Mouse (Mus musculus) erythroblast, embryonic 14.5 days (primary cell): ENCODE data around the gene Cfap100. TPM values are rescaled to one million over a fixed set of nuclear protein-coding genes. Genes with fewer than 3 reads are reported as not detected.

Source experiments
- H3K27me3 ChIP-seq: 2 replicates; pipeline ENCODE4 v1.6.1; 2012; ENCODE audit warnings: inconsistent platforms; ENCODE audit not compliant: control insufficient read depth
- H3K36me3 ChIP-seq: 2 replicates; pipeline ENCODE4 v1.6.1; 2012; ENCODE audit warnings: mild to moderate bottlenecking, inconsistent platforms; ENCODE audit not compliant: control insufficient read depth
- H3K4me1 ChIP-seq: 2 replicates; pipeline ENCODE4 v1.6.1; 2012; ENCODE audit warnings: inconsistent platforms; ENCODE audit not compliant: control insufficient read depth
- H3K4me3 ChIP-seq: replicated peaks from 2 replicates; pipeline ENCODE3; 2012; ENCODE audit warnings: moderate library complexity, mild to moderate bottlenecking, inconsistent platforms
- H3K9me3 ChIP-seq: 2 replicates; pipeline ENCODE4 v1.6.1; 2012; ENCODE audit warnings: low read length, inconsistent platforms, mixed read lengths; ENCODE audit not compliant: control insufficient read depth
- GATA1 ChIP-seq: IDR thresholded peaks from 2 replicates; pipeline ENCODE4 v1.6.1; 2012; ENCODE audit warnings: low read length, inconsistent platforms, mixed read lengths
- TAL1 ChIP-seq: IDR thresholded peaks from 3 replicates; pipeline ENCODE4 v1.6.1; 2012; ENCODE audit warnings: low read length, inconsistent platforms, mixed read lengths
- polyA plus RNA-seq: library from polyadenylated mRNA; stranded (reverse); fragments of >175 nt; gene quantifications from 2 replicates; pipeline ENCODE4 v1.2.3, GENCODE M21; 2012

The Cfap100 gene
- polyA plus RNA-seq, result not detected in 2 replicates

GRCm38 (mm10) chr6:90428380-90428974, at the start of gene Cfap100:
Gene Cfap100, minus strand, starts transcription at chr6:90428797.
- TF ChIP-seq GATA1 (no peak), TAL1 (no peak)
- H3K27me3 ChIP-seq, result peaks cover 21% of the 10 kb centered on the region
- H3K4me3 ChIP-seq, result peak within 1 kb of the TSS; percentile 28

GRCm38 (mm10) chr6:90476941-90477518, 48.4 kb upstream of the Cfap100 start:
- Histone ChIP-seq H3K27me3 (no peaks in the 10 kb centered on the region), H3K4me3 (no peak overlapping the region), H3K4me1 (no peaks in the 10 kb centered on the region), H3K9me3 (no peaks in the 10 kb centered on the region), H3K36me3 (peaks cover 4% of the 10 kb centered on the region; the same call in 1 of the 2 replicates)
- TF ChIP-seq GATA1 (no peak), TAL1 (no peak)

More at GRCm38 (mm10) chr6:90428380-90428974, at the start of gene Cfap100:
- H3K9me3 ChIP-seq, result no peaks in the 10 kb centered on the region
- H3K4me1 ChIP-seq, result no peaks in the 10 kb centered on the region
- no peaks in the 10 kb centered on the region for H3K36me3 ChIP-seq

DNA sequence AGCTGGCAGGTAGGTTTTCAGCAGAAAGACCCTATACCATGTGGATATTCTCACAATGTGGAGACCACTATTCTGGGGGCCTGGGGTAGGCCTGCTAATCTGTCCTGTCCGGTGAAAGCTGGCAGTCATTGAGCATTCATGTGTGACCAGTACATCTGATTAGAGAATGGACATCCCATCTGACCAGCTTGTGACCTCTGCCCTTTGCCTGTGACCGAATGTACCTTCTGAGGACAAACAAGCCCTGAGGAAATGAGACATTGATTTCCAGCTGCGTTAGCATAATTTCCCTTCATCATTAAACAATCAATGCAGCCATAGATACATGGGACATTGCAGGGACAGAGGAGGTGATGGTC, 47.2 kb upstream of the Cfap100 start:
- Histone ChIP-seq H3K4me3 (no peak overlapping the region), H3K4me1 (no peaks in the 10 kb centered on the region), H3K9me3 (no peaks in the 10 kb centered on the region), H3K36me3 (peaks cover 5% of the 10 kb centered on the region; the same call in 1 of the 2 replicates), H3K27me3 (no peaks in the 10 kb centered on the region)
- TF ChIP-seq TAL1 (no peak), GATA1 (no peak)

DNA sequence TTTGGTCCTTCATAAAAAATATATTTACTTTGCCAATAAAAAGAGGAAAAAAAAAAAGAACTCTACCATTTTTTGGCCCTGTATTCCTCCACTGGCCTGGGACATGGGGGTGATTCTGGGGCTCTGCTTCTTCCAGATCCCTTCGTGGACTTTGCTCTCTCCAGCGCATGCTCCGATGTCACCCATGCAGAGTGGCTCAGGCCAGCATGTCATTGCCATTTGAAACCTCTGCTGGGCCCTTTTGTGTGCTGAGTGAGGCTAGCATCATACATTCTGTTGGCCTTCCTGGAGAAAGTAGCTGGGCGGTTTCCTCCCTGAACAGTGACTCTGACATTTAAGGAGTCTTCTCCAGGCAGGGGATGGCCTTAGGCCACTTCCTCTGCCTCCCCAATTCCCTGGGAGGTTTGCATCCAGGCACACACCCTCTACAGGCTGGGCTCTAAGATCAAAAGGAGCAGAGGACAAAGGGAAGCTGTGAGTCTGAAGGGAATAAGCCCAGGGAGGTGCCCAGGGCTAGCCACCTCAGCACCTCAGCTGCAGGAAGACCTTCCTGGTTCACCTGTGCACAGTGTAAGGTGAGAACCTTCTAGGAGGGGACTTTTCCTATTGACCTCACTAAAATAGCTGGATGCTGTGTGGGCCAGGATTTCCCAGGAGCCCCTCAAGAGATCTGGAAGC, 46.7 kb upstream of the Cfap100 start:
- H3K4me1 ChIP-seq, result no peaks in the 10 kb centered on the region
- no peak overlapping the region for H3K4me3 ChIP-seq
- H3K36me3 ChIP-seq, result peaks cover 5% of the 10 kb centered on the region; the same call in 1 of the 2 replicates
- no peaks in the 10 kb centered on the region for H3K9me3 ChIP-seq
- TF ChIP-seq GATA1 (no peak), TAL1 (no peak)
- no peaks in the 10 kb centered on the region for H3K27me3 ChIP-seq

- Histone ChIP-seq H3K4me1 (no peaks in the 10 kb centered on the region), H3K4me3 (no peak overlapping the region), H3K27me3 (no peaks in the 10 kb centered on the region), H3K9me3 (no peaks in the 10 kb centered on the region), H3K36me3 (peaks cover 5% of the 10 kb centered on the region; the same call in 1 of the 2 replicates)
- TF ChIP-seq GATA1 (no peak), TAL1 (no peak)
Observed at GRCm38 (mm10) chr6:90474361-90474750, 45.8 kb upstream of the Cfap100 start.

DNA sequence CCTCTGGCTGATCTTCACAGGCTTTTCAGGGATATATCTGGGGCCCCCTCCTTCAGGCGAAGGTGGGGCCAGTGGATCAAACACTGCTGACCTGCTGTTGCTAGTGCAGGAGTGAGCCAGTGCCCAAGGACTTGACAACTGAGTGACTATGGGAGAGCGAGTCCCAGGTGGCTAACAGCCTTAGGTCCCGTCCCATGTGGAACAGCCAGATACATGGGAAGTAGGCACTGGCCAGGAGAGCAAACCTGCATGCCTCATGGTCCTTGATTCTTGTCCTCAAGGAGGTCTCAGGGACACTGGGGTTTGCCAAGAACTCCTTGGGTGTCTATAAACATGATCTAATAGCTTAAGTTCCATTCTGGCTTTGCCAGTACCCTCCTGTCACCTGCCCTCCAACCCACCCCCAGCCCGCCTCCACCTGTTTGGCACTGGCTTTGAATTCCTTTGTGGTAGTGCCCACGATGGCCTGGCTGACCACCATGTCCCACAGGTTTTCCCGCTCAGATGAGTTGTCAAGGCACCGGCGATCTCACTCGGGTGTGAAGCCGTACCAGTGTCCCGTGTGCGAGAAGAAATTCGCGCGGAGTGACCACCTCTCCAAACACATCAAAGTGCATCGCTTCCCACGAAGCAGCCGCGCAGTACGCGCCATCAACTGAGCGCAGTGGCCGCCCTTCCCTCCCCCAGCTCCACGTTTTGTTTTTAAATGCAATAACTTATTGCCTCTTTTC, 45.2 kb upstream of the Cfap100 start:
- H3K4me3 ChIP-seq, result no peak overlapping the region
- H3K27me3 ChIP-seq, result no peaks in the 10 kb centered on the region
- H3K4me1 ChIP-seq, result no peaks in the 10 kb centered on the region
- no peaks in the 10 kb centered on the region for H3K9me3 ChIP-seq
- H3K36me3 ChIP-seq, result peaks cover 5% of the 10 kb centered on the region; the same call in 1 of the 2 replicates
- no peak for TF ChIP-seq GATA1
- TF ChIP-seq TAL1, result no peak

DNA sequence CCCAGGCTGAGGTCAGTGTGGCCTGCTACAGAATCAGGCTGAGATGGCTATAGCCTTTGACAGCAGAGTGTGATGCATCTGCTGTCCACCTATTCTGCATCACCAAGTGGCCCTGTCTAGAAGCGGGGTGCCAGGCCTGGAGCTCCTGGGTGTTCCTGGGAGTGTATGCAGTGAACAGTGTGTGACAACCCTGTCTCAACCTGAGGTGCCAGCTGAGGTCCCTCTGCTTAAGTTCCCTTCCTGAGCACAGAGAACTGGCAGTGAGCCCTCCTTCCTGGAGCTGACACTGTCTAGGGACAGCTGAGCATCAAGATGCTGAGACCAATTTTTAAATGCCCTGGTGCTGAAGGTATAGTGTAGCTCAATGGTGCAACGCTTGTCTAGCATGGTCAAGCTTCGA, 44.1 kb upstream of the Cfap100 start:
- Histone ChIP-seq H3K4me1 (no peaks in the 10 kb centered on the region), H3K4me3 (no peak overlapping the region), H3K36me3 (peaks cover 10% of the 10 kb centered on the region; the same call in 1 of the 2 replicates), H3K27me3 (no peaks in the 10 kb centered on the region), H3K9me3 (no peaks in the 10 kb centered on the region)
- TF ChIP-seq TAL1, result no peak
- no peak for TF ChIP-seq GATA1

- peaks cover 10% of the 10 kb centered on the region; the same call in 1 of the 2 replicates for H3K36me3 ChIP-seq
- no peaks in the 10 kb centered on the region for H3K9me3 ChIP-seq
- H3K4me1 ChIP-seq, result no peaks in the 10 kb centered on the region
- no peak for TF ChIP-seq GATA1
- TF ChIP-seq TAL1, result no peak
- no peaks in the 10 kb centered on the region for H3K27me3 ChIP-seq
- H3K4me3 ChIP-seq, result no peak overlapping the region
Observed at GRCm38 (mm10) chr6:90472079-90472478, 43.5 kb upstream of the Cfap100 start.

- TF ChIP-seq GATA1 (no peak), TAL1 (no peak)
- no peaks in the 10 kb centered on the region for H3K4me1 ChIP-seq
Observed at GRCm38 (mm10) chr6:90470947-90471541, 42.4 kb upstream of the Cfap100 start.

More at GRCm38 (mm10) chr6:90470947-90471541, 42.4 kb upstream of the Cfap100 start:
- Histone ChIP-seq H3K9me3 (no peaks in the 10 kb centered on the region), H3K36me3 (peaks cover 16% of the 10 kb centered on the region; the same call in 1 of the 2 replicates), H3K4me3 (no peak overlapping the region), H3K27me3 (no peaks in the 10 kb centered on the region)
